Mouse (Mus musculus) adrenal gland, adult 8-10 months (tissue): ENCODE measurements around the gene Btbd9. TPM values are rescaled to one million over a fixed set of nuclear protein-coding genes. Genes with fewer than 3 reads are reported as not detected.

ENCODE experiments used
- DNase-seq: peaks from one replicate; pipeline ENCODE4 v3.0.0; 2022
- total RNA-seq, 4 experiments: library from RNA; stranded (reverse); gene quantifications; 2 replicates each; pipeline ENCODE4 v1.2.4; 2022

Btbd9 gene
- total RNA-seq, 4 experiments from 2014 or later = 40.1 to 61.6 (median 48.3) TPM

DNA sequence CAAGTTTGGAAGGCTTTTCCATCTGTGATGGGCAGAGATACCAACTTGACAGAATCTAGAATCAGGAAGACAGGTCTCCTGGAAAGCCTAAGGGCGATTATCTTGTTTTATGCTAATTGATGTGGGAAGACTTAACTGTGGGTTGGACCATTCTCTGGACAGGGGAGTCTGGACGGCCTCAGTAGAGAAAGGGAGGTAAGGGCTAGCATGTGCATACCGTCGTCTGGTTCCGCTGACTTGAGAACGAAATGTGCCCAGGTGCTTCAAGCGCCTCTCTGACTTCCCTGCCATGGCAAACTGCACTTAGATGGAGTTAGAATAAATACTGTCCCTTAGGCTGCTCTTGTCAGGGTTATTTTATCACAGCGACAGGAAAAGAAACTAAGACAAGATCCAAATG is 95.9 kb downstream of the Btbd9 start:
- DNase-seq = no peak

DNA sequence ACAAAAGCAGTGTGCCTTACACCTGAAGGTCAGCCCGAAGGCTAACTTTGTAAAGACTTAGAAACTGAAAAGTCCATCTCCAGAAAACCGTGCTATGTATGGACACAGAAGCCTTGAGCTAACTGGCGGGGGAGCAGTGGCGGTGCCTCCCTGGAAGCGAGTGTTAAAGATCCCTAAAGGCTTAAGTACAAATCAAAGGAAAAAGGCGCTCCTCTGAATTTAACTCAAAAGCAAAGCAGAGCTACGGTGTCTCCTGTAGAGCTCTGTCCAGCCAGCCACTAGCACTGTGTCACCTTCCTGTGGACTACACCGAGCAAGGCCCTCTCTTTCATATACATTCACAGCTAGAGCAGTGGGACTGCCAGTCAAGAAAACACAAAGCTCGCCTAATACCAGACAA is 98.1 kb downstream of the Btbd9 start:
- DNase-seq = no peak

GRCm38 (mm10) chr17:30474561-30474960 is 101.7 kb downstream of the Btbd9 start:
- DNase-seq = no peak

GRCm38 (mm10) chr17:30472776-30473175 is 103.5 kb downstream of the Btbd9 start:
- DNase-seq = no peak

- no peak for DNase-seq
Observed at GRCm38 (mm10) chr17:30471512-30471911, 104.8 kb downstream of the Btbd9 start.

GRCm38 (mm10) chr17:30470790-30471189 is 105.5 kb downstream of the Btbd9 start:
- peak; percentile 17 for DNase-seq

- no peak for DNase-seq
Observed at GRCm38 (mm10) chr17:30470286-30470685, 106.0 kb downstream of the Btbd9 start.

DNA sequence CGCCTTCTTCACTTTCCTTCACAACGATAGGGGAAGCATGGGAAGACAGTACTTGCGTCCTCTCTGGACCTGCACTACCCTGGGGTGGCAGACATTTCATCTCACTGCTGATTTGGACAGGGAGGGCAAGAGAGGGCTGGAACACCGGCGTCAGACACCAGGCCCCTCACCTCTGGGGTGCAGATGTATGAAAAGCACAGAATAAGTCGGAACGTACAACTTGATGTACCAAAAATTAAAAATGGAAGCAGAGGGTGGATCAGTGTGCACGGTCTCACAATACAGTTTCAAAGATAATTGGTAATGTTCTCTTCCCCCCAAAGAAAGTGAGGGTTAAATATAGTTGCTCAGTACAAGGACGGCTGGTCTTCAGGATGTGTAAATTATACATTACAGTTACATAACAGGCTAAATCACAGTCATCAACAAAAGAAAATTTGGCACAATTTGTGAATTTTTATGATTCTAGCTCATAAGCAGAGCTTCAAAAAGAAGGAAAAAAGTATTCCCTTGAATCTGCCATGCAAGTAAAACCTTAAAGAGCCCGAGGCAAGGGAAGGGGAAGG is 106.7 kb downstream of the Btbd9 start:
- DNase-seq = no peak

DNA sequence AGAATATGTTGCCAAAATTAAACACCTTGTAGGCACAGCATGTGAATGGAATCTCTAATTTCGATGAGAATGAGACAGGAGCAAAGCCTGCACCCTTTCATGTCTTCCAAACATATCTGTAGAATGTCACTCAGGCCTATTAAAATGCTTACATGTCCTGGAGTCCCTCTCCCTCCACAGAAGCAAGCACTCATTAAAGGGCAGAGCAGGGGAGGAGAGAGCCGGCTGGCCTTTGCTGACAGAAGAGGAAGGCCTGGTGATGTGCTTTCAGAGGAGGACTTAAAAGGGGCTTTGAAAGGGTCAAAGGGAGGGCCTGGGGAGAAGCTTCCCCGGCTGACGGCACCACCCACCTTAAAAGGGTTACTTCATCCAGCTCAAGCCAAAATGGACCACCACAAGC is 107.9 kb downstream of the Btbd9 start:
- DNase-seq = no peak

DNA sequence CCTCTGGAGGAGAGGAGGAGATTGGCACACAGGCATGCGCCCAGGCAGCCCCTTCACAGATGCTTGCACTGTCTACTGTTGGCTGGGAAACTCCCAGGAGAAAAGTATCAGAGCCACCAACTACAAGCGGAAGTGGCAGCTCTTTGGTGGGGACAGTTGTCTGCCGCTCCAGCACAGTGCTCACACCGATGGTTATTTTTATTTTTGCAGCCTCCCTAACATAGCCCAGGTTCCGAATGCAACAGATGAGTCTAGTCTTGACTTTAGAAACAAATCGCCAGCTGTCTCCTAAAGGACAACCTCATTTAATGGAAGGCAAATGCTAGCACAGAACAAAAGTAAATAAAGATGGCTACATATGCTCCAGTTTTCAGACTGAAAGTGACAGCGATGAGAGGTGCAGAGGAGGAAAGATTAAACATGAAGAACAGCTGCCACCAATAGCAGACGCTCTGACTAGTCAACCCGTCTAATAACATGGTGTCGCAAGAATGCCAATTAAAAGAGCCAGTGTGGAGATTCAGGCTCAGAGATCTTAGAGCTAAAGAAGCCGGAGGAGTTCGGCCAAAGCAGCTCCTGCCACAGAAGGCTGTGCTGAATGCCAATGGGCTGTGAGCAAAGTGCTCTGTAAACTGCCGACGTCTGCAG is 108.6 kb downstream of the Btbd9 start:
- no peak for DNase-seq

GRCm38 (mm10) chr17:30465060-30465762 is 111.1 kb downstream of the Btbd9 start:
- no peak for DNase-seq

- no peak for DNase-seq
Observed at GRCm38 (mm10) chr17:30464240-30464745, 112.0 kb downstream of the Btbd9 start.

DNA sequence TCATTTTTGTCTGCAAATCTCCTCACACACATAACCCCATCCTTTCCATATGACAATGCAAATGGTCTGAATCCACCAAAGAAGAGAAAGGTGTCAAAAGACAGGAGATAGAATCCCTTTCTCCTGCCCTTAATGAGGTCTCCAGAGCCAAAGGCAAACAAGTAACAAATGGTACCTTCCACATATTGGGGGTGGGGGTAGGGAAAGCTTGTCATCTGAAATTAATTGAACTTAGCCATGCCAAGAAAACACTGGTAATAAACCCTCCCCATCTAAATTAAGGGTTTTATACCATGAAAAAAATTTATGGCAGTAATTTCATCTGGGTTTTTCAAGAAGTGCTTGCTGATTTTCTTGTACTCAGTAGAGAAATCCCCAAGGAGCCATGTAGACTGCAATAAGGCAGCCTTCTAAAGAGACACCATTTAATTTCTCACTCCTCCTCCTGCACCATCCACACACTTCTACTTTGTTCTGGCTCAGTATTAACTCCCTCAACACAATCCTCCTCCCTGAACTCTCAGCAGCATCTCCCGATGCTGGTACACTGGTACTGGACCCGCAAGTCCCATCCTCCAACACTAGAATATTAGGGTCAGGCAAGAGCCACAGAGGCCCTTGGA is 115.5 kb downstream of the Btbd9 start:
- DNase-seq = no peak

DNA sequence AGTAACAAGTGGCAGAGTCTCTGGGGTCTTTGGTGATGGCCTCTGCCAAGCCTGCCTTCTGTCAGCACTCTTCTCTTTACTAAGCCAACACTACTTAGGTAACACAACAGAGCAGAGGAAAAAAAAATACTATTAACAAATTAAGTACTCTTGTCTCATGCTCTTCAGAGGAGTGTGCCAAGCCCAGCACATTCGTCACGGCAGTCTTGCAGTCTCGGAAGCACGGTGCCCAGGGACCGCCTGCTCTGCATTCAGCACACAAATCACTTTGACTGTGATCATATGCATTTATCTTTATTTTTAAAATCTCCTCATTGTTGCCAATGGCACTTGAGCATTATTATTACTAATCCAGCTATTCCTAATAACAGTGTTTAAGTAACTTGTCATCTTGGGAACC is 116.6 kb downstream of the Btbd9 start:
- no peak for DNase-seq

DNA sequence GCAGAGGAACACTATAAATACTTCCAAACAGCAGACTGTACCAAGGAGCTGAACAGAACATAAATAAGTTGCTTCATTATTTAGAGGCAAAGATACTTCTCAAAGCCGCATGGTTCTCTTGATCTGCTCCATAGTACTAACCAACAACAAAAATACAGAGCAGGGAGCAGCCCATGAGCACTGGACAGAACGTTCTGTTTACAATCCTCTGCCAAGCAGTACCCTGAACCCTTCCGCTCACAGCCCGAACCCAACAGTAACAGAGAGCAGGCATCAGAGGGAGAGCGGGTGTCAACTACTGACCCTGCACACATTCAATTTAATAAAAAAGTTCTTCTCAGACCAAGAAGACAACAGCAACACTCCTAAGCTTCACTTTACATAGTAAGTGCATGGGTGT is 117.4 kb downstream of the Btbd9 start:
- DNase-seq = no peak

GRCm38 (mm10) chr17:30458301-30458700 is 118.0 kb downstream of the Btbd9 start:
- DNase-seq = no peak

- DNase-seq = no peak
Observed at GRCm38 (mm10) chr17:30457486-30457885, 118.8 kb downstream of the Btbd9 start.

DNA sequence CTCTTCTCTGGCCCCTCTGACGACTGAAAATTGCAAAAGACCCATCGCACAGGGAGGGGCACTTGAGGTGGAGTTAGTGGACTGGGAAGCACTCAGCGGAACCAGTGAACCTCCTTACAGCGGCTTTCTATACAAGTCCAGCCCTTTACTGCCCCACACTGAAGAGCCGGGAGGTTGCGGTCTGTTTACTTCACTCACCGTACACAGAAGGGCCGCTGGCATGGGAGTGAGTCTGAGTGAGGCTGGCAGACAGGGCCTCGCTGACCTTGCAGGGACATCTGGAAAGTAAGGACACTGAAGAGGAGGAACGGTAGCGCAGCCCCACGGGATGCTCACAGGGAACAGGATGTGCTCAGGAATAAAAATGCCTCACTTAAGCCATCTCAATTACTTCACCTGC is 120.0 kb downstream of the Btbd9 start:
- DNase-seq = no peak

GRCm38 (mm10) chr17:30454862-30455243 is 121.4 kb downstream of the Btbd9 start:
- DNase-seq = peak; percentile 64

- no peak for DNase-seq
Observed at GRCm38 (mm10) chr17:30454155-30454861, 122.0 kb downstream of the Btbd9 start.

- DNase-seq = no peak
Observed at GRCm38 (mm10) chr17:30453272-30453671, 123.0 kb downstream of the Btbd9 start.

- DNase-seq = no peak
Observed at GRCm38 (mm10) chr17:30452363-30452762, 123.9 kb downstream of the Btbd9 start.

DNA sequence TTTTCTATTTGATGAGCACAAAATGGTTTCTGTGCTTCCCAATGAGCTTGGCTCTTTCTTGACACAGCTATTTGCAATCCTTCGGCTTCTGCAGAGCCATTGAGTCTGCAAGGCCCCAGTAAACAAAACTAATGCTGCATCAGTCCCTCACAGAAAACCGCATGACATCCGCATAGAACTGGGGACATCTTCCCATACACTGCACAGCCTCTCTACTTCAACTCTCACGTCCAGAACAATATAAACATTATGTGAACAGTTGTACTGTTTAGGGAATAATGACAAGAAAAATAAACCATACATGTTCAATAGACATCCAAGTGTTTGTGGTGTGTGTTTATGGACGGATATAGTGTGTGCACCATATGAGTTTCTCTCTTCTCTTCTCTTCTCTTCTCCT is 127.7 kb downstream of the Btbd9 start:
- no peak for DNase-seq
